Mouse (Mus musculus) bone marrow macrophage, adult 2 months (primary cell): Measurements from ENCODE around the gene Sdf4. TPM values are rescaled to one million over a fixed set of nuclear protein-coding genes. Genes with fewer than 3 reads are reported as not detected.

Experiments used
- H3K27ac ChIP-seq: 2 replicates; pipeline ENCODE4 v1.5.1; 2012; ENCODE audit warnings: low read depth, low read length; ENCODE audit not compliant: insufficient read depth
- H3K4me1 ChIP-seq: 2 replicates; pipeline ENCODE4 v1.6.1; 2012; ENCODE audit warnings: low read length; ENCODE audit not compliant: control insufficient read depth, insufficient read depth
- H3K4me3 ChIP-seq: 2 replicates; pipeline ENCODE4 v1.5.1; 2012; ENCODE audit warnings: mild to moderate bottlenecking, low read length, moderate library complexity; ENCODE audit not compliant: insufficient read depth
- CTCF ChIP-seq: IDR thresholded peaks from 2 replicates; pipeline ENCODE4 v1.5.1; 2012; ENCODE audit warnings: low read depth, mild to moderate bottlenecking, low read length, moderate library complexity
- POLR2A ChIP-seq: IDR thresholded peaks from 2 replicates; pipeline ENCODE4 v1.6.1; 2012; ENCODE audit warnings: mild to moderate bottlenecking, low read depth, low read length, borderline replicate concordance
- polyA plus RNA-seq: library from polyadenylated mRNA; stranded (reverse); fragments of >200 nt; gene quantifications from 2 replicates; pipeline ENCODE4 v1.2.4, GENCODE M21; 2012; ENCODE audit not compliant: missing spikeins, insufficient read depth, insufficient read length

Gene Sdf4
- polyA plus RNA-seq, 1 experiment = 213 TPM

DNA sequence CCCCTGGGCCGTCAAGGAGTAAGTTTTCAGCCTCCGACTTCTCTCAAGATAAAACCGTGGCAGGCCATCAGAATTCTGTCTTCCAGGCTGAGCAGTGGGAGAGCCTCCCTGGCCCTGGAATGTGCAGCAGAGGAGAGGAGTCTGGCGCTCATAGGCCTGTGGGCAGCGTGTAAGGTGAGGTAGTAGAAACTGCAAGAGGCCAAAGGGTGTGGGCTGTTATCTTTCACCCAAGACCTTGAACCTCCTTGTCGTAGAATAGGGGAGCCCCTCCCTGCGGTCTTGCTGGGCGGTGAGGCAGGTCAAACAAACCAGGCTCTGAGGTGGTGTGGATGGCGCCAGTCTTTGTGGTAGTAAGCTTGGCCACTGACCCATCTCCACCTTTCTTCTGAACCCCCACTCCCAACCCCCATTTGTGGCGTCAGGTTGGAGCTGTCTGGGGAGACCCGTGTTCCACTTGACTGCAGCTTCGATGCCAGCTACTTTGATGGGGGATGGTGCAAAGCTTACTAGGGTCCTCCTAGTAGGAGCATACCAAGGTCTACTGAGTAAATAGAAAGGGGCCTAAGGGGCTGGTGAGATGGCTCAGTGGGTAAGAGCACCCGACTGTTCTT, 23.5 kb upstream of the Sdf4 start:
- Histone ChIP-seq H3K4me3 (no peak overlapping the region), H3K27ac (no peak overlapping the region), H3K4me1 (no peaks in the 10 kb centered on the region)
- no peak for TF ChIP-seq POLR2A
- TF ChIP-seq CTCF = no peak

DNA sequence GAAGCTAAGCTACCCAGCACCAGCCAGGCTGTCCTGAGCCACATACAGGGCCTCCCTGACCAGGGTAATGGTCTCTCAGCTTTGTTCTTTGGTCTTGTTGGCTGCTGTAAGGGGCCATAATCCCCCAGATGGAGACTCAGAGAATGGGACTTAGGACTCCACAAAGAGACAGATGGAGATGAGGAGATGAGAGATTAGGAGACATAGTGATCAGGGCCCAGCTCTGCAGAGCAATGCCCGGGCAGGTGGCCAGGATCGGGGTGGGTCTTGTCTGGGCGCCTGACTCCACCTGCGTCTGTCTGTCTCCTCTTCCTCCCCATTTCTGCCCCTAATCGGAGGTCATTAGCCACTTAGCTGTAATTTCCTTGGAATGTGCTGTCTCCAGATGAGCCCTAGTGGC, 22.4 kb upstream of the Sdf4 start:
- TF ChIP-seq CTCF = no peak
- TF ChIP-seq POLR2A = no peak
- no peaks in the 10 kb centered on the region for H3K4me1 ChIP-seq
- H3K4me3 ChIP-seq = no peak overlapping the region
- H3K27ac ChIP-seq = no peak overlapping the region

DNA sequence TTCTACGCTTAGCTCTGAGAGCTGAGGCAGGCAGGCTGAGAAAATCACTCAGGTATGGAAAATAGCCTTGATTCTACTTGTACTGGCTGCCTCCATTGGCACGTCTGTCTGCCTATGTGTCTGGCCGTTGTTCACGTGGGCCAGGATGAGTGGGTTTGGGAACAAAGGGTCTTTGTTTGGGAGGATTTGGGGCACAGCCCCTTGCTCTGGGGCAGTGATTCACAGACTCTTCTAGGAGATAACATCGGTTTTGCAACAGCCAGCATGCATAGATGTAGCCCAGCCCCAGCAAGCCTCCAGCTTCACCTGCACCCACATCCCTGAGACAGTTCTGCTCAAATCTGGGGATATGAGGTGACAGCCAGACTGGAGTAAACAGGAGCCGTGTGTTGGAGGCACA, 20.0 kb upstream of the Sdf4 start:
- Histone ChIP-seq H3K4me1 (no peaks in the 10 kb centered on the region), H3K4me3 (no peak overlapping the region), H3K27ac (no peak overlapping the region)
- TF ChIP-seq POLR2A (no peak), CTCF (no peak)

DNA sequence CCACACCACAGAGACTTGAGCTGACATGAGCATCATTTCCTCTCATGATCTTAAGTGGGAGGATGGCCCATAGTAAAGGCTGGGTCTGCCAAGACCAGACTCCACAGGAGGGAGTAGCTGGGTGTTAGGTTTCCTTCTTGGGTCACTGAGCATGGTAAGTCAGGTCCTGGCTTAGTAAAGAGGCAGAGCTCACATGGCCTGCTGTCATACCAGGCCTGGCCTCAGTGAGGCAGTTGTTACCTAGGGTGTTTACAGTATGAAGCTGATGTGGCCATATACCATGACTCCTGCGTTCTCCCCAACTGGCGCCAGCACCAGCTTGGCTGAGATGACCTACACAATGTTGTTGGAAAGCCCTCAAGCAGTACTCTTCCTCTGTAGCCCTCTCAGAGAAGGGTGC, 19.4 kb upstream of the Sdf4 start:
- Histone ChIP-seq H3K4me1 (no peaks in the 10 kb centered on the region), H3K4me3 (no peak overlapping the region), H3K27ac (no peak overlapping the region)
- TF ChIP-seq POLR2A = no peak

DNA sequence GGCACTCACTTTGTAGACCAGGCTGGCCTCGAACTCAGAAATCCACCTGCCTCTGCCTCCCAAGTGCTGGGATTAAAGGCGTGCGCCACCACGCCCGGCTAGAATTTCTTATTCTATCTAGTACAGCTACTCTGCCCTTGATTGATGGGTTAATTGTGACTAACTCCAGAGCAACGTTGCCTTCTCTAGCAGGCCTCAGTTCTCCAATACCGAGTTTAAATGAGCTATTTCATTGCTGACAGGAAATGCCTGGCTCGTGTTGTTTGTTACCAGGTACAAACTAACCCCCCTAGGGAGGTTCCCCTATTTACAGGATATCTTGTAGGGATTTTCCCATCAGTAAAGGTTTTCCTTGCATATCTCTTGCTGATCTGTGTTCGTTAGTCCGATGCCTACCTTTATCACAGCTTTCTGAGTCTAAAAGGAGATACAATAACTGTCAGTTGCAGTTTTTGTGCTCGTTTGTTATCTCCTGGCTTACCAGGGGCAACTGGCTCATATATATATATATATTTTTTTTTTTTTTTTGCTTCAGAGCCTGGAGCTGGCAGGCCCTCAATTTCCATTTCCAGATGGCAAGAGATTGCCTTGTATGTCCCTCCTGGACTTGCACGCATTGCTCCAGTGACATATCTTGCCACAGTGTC, 11.1 kb upstream of the Sdf4 start:
- no peak overlapping the region for H3K4me3 ChIP-seq
- no peaks in the 10 kb centered on the region for H3K4me1 ChIP-seq
- H3K27ac ChIP-seq = no peak overlapping the region
- TF ChIP-seq POLR2A (no peak), CTCF (no peak)

DNA sequence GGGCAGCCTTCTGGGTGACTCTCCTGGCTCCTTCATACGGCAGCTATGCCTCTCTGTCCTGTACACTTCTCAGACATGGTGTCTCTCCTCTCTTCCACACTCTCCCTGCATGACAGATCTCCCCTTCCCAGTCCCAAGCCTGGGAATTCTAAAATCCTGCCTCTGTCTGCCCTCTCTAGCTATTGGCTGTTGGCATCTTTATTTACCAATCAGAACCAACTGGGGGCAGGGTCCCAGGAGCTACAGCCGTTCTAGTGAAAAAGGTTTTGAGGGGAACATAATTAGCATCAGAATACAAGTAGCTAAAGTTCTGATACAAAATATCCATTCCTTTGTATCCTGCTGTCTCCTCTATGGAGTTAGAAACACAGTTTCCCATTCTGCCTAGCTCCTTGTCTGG, 8.9 kb upstream of the Sdf4 start:
- Histone ChIP-seq H3K4me1 (no peaks in the 10 kb centered on the region), H3K4me3 (no peak overlapping the region), H3K27ac (no peak overlapping the region)
- TF ChIP-seq CTCF (no peak), POLR2A (no peak)

DNA sequence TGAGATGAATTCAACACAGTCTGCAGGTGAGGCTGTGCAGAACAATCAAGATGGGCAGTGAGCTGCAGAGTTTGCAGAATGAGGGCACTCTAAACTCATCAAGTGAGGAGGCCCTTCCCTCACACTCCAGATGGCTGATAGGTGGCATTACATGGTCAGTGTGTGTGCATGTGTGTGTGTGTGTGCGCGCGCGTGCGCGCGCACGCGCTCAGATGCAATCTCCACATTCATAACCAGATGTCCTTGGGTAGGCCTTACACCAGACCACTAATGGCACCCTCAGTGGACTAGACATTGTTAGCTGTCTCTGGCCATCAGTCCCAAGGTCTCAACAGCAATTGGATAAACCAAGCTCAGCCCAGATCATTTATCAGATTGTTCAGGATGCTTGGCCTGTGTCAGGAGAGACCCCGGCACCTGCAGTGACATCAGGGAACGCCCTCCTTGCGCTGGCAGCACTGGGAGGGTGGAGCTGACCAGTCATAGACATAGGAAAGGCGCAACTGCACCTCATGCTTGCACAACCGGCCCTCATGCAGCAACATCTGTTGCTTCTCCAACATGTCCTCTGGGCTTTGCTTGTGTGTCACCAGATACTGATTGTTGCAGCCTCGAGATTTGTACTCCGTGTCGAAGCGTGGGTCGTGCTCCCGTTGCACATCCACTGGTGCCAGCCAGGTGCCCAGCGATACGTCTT, 1.3 kb upstream of the Sdf4 start:
- H3K27ac ChIP-seq = no peak overlapping the region

DNA sequence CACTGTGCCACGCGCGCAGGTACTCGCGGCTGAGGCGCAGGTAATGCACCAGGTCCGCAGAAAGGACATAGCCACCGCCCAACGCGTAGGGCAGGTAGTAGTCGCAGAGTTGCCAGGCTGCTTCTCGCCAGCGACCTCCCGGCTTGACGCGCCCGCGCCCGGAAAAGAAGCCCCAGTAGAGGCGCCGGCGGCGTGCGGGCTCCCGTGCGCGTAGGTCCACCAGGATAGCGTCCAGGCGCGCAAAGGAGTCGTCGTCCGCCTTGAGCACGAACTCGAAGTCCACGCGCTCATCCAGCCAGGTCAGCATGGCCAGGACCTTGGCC, 803 bp upstream of the Sdf4 start:
- TF ChIP-seq CTCF = no peak
- TF ChIP-seq POLR2A = no peak
- H3K27ac ChIP-seq = peak overlapping the region; percentile 90
- peaks cover 13% of the 10 kb centered on the region for H3K4me1 ChIP-seq
- H3K4me3 ChIP-seq = peak overlapping the region; percentile 95

More for the DNA sequence above, 1.3 kb upstream of the Sdf4 start:
- Histone ChIP-seq H3K4me1 (peaks cover 13% of the 10 kb centered on the region), H3K4me3 (peak overlapping the region; percentile 95)
- TF ChIP-seq POLR2A (no peak), CTCF (no peak)

DNA sequence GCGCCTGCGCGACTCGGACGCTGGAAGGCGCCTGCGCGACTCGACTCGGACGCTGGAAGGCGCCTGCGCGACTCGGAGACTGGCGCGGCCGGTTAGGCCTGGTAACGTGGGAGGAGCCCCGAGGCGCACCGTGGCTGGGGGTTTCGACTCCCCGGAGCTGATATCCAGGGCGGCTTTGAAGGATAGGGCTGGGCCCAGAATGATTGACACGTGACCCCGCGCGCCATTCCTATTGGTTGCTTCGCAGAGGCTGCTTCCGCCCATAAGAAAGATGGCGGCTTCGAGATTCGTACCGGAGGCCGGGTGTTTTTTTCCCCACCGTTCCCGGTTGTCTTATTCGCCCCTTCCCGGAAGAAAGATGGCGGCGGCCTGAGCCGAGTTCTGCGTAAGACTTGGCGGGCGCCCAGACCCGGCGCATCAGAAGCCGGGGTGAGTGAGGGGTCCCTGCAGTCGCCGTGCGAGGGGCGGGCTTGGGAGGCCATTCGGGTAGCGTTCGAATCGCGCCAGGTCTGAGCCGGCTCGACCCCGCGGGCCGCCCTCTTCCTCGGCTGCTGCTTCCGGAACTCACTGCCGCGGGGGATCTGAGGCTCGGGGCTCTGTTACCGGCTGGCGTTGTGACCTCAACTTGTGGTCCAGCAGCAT, 355 bp downstream of the Sdf4 start:
- H3K4me1 ChIP-seq = peaks cover 13% of the 10 kb centered on the region
- no peak for TF ChIP-seq CTCF
- peak; percentile 27; the same call in 1 of the 2 replicates for TF ChIP-seq POLR2A
- H3K4me3 ChIP-seq = peak overlapping the region; percentile 93
- H3K27ac ChIP-seq = peak overlapping the region; percentile 98

DNA sequence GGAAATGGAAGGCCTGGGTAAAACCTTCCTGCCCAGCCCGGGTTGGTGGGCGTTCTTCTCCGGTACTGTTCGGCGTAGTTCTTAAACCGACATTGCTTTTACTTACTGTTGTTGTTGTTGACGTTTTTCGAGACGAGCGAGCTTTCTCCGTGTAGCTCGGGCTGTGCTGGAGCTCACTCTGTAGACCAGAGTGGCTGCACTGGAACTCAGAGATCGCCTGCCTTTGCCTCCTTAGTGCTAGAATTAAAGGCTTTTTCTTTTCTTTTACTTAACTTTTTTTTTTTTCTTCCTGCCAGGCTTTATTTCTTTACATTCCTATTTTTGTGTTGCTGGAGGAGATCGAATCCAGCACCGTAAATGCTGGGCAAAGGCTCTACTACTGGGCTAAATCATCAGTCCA, 934 bp downstream of the Sdf4 start:
- Histone ChIP-seq H3K27ac (peak overlapping the region; percentile 98), H3K4me1 (peaks cover 13% of the 10 kb centered on the region), H3K4me3 (peak overlapping the region; percentile 93)
- TF ChIP-seq POLR2A = no peak
- TF ChIP-seq CTCF = no peak
